Mouse (Mus musculus) stomach, postnatal 0 days (tissue): ENCODE measurements at regions not wholly inside any gene's neighbourhood (a gene's known extent, or its start where the extent isn't known, plus 50 kb on each side); places are given as distances from the start of the nearest gene placed in this dataset.

Source experiments
- ATAC-seq: fragments of 200-750 bp; cut with Nextera tagmentation; 2 replicates; pipeline ENCODE4 v1.8.0; 2017; ENCODE audit not compliant: low FRiP score, low TSS enrichment
- DNase-seq: peaks from one replicate; pipeline ENCODE4 v3.0.0-alpha.2; 2016; ENCODE audit warnings: low spot score
- H3K27ac ChIP-seq: fragments of 300-500 bp; sonication (generic); replicated peaks from 2 replicates; pipeline ENCODE4 v1.5.1; 2014; ENCODE audit warnings: mild to moderate bottlenecking, control low read depth
- H3K27me3 ChIP-seq: fragments of 300-500 bp; sonication (generic); 2 replicates; pipeline ENCODE4 v1.6.1; 2014; ENCODE audit warnings: low read length; ENCODE audit not compliant: control insufficient read depth, insufficient read depth
- H3K36me3 ChIP-seq: fragments of 300-500 bp; sonication (generic); 2 replicates; pipeline ENCODE4 v1.6.1; 2014; ENCODE audit warnings: low read length, mixed read lengths; ENCODE audit not compliant: control insufficient read depth, insufficient read depth
- H3K4me1 ChIP-seq: fragments of 300-500 bp; sonication (generic); replicated peaks from 2 replicates; pipeline ENCODE4 v1.6.1; 2014; ENCODE audit warnings: antibody characterized with exemption; ENCODE audit not compliant: control insufficient read depth, insufficient read depth
- H3K4me2 ChIP-seq: fragments of 300-500 bp; sonication (generic); replicated peaks from 2 replicates; pipeline ENCODE4 v1.6.1; 2014; ENCODE audit warnings: low read depth, mild to moderate bottlenecking, control low read depth, moderate library complexity
- H3K4me3 ChIP-seq: fragments of 300-500 bp; sonication (generic); 2 replicates; pipeline ENCODE4 v1.5.1; 2014; ENCODE audit warnings: low read depth, low read length, control low read depth
- H3K9ac ChIP-seq: fragments of 300-500 bp; sonication (generic); 2 replicates; pipeline ENCODE4 v1.6.1; 2014; ENCODE audit warnings: mild to moderate bottlenecking, low read length, control low read depth, mixed read lengths
- H3K9me3 ChIP-seq: fragments of 300-500 bp; sonication (generic); 2 replicates; pipeline ENCODE4 v1.6.1; 2016; ENCODE audit warnings: low read length; ENCODE audit not compliant: control insufficient read depth
- CTCF ChIP-seq: IDR thresholded peaks from 2 replicates; pipeline ENCODE4 v1.5.1; 2016; ENCODE audit warnings: antibody characterized with exemption, low read depth, mild to moderate bottlenecking, moderate library complexity
- EP300 ChIP-seq: optimal IDR thresholded peaks from 2 replicates; pipeline ENCODE3; 2016; ENCODE audit warnings: antibody characterized with exemption
- WGBS: fragments of 180-500 bp; shearing (Covaris S2); extraction: QIAGEN DNeasy Blood & Tissue Kit; methylation state at CpG from one replicate; pipeline ENCODE4 v1.1.7; 2014; 5-methylcytosine and 5-hydroxymethylcytosine counted together

DNA sequence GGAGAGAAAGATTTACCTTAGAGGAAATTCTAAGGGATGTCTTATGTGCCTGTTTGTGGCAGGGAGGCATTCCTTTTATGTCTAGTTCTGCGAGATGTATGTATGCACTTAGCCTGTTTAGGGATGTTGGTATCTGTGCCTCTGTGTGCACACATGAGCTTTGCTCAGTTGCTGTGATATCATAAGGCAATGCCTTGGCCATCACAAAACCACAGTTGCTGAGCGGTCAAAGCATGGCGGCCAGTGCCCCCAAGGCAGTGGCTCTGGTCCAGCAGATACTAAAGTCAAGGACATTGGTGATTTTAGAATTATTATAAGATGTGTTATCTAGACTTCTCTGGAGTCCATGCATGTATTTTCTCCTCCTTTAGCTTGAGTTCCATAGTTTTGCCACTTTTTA lies 119.5 kb downstream of the Ube2e3 start:
- Histone ChIP-seq H3K9me3 (no peaks in the 10 kb centered on the region), H3K4me2 (no peak overlapping the region), H3K27ac (no peak overlapping the region), H3K9ac (no peak overlapping the region), H3K4me3 (no peak overlapping the region), H3K27me3 (no peaks in the 10 kb centered on the region), H3K36me3 (no peaks in the 10 kb centered on the region), H3K4me1 (no peaks in the 10 kb centered on the region)
- DNase-seq = no peak
- no peak for ATAC-seq
- no peak for TF ChIP-seq CTCF
- TF ChIP-seq EP300 = no peak
- 96% methylated on average over 3 of the region's 3 CpGs for WGBS

GRCm38 (mm10) chr2:78988224-78988623 lies 120.3 kb downstream of the Ube2e3 start:
- Histone ChIP-seq H3K27me3 (no peaks in the 10 kb centered on the region), H3K9me3 (no peaks in the 10 kb centered on the region), H3K27ac (no peak overlapping the region), H3K4me1 (no peaks in the 10 kb centered on the region), H3K36me3 (no peaks in the 10 kb centered on the region), H3K4me2 (no peak overlapping the region), H3K4me3 (no peak overlapping the region), H3K9ac (no peak overlapping the region)
- DNase-seq (no peak), ATAC-seq (no peak)
- TF ChIP-seq EP300 = no peak
- TF ChIP-seq CTCF = no peak
- WGBS = 83% methylated on average over 2 of the region's 2 CpGs

GRCm38 (mm10) chr2:78994800-78995555 lies 127.1 kb downstream of the Ube2e3 start:
- H3K27ac ChIP-seq = no peak overlapping the region
- WGBS = 80% methylated on average over 3 of the region's 3 CpGs
- H3K4me1 ChIP-seq = no peaks in the 10 kb centered on the region
- no peaks in the 10 kb centered on the region for H3K27me3 ChIP-seq
- no peak overlapping the region for H3K4me3 ChIP-seq
- no peaks in the 10 kb centered on the region for H3K36me3 ChIP-seq
- H3K4me2 ChIP-seq = no peak overlapping the region
- DNase-seq (no peak), ATAC-seq (no peak)
- H3K9ac ChIP-seq = no peak overlapping the region
- H3K9me3 ChIP-seq = no peaks in the 10 kb centered on the region
- TF ChIP-seq EP300 = no peak
- TF ChIP-seq CTCF = no peak

DNA sequence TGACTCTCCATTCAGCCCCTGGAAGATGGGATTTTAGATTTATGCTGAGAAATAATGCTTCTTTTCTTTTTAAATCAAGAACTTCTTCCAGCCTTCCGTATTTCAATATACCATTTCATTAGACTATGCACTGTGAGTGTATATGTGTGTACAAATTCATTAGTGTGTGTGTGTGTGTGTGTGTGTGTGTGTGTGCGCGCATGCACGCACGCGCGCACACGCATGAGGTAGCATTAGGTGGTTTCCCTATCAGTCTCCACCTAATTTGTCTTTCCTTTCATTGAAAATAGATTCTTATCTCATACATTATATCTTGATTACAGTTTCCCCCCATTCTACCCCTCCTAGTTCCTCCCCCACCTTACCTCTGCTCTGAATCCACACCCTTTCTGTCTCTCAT lies 130.7 kb downstream of the Ube2e3 start:
- WGBS = 97% methylated on average over 8 of the region's 8 CpGs
- no peak overlapping the region for H3K9ac ChIP-seq
- H3K4me1 ChIP-seq = no peaks in the 10 kb centered on the region

GRCm38 (mm10) chr2:78999410-78999809 lies 131.5 kb downstream of the Ube2e3 start:
- 74% methylated on average over 4 of the region's 4 CpGs for WGBS
- no peaks in the 10 kb centered on the region for H3K36me3 ChIP-seq
- no peak overlapping the region for H3K4me3 ChIP-seq
- H3K27ac ChIP-seq = no peak overlapping the region
- ATAC-seq (no peak), DNase-seq (no peak)
- H3K9ac ChIP-seq = no peak overlapping the region
- TF ChIP-seq CTCF (no peak), EP300 (no peak)
- H3K4me1 ChIP-seq = no peaks in the 10 kb centered on the region
- no peak overlapping the region for H3K4me2 ChIP-seq
- H3K27me3 ChIP-seq = no peaks in the 10 kb centered on the region
- no peaks in the 10 kb centered on the region for H3K9me3 ChIP-seq

More for the DNA sequence above, 130.7 kb downstream of the Ube2e3 start:
- Histone ChIP-seq H3K9me3 (no peaks in the 10 kb centered on the region), H3K27me3 (no peaks in the 10 kb centered on the region), H3K4me3 (no peak overlapping the region), H3K36me3 (no peaks in the 10 kb centered on the region), H3K4me2 (no peak overlapping the region), H3K27ac (no peak overlapping the region)
- TF ChIP-seq EP300 (no peak), CTCF (no peak)
- ATAC-seq (no peak), DNase-seq (no peak)

DNA sequence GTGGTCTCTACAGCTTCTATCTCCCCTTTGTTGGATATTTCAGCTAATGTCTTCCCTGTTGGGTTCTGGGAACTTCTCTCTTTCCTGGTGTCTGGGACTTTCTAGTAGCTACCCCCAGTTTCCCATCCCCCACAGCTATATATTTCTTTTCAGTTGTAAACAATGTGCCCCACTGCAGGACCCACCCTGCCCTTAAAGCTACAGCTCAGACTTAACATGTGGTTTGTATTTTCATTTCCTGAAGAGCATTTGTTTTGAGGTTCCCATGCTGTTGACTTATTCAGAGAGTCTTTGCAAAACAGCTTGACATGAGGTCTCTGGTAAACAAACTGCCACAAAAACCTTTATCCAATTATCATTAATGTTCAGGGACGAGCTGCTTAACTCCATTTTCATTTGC lies 136.9 kb downstream of the Ube2e3 start:
- no peaks in the 10 kb centered on the region for H3K4me1 ChIP-seq
- no peak for TF ChIP-seq CTCF
- no peak for TF ChIP-seq EP300

More for the DNA sequence above, 136.9 kb downstream of the Ube2e3 start:
- ATAC-seq (no peak), DNase-seq (no peak)
- no peak overlapping the region for H3K4me3 ChIP-seq
- 47% methylated on average over 1 of the region's 1 CpGs for WGBS
- no peaks in the 10 kb centered on the region for H3K9me3 ChIP-seq
- H3K27ac ChIP-seq = no peak overlapping the region
- no peaks in the 10 kb centered on the region for H3K36me3 ChIP-seq
- no peaks in the 10 kb centered on the region for H3K27me3 ChIP-seq
- H3K9ac ChIP-seq = no peak overlapping the region
- H3K4me2 ChIP-seq = no peak overlapping the region
